Mouse (Mus musculus) embryonic facial prominence, embryonic 11.5 days (tissue): ENCODE data around the gene Pithd1. TPM values are rescaled to one million over a fixed set of nuclear protein-coding genes. Genes with fewer than 3 reads are reported as not detected.
"Not testable (repeated sequence)": the region's sequence is repeated elsewhere in the genome, so short reads cannot be mapped to it uniquely, and the experiment has no call there.

Experiments
- ATAC-seq: fragments of 200-750 bp; cut with Nextera tagmentation; replicated peaks from 2 replicates; pipeline ENCODE4 v1.8.0; 2017; ENCODE audit warnings: low read depth; ENCODE audit not compliant: insufficient number of reproducible peaks, low FRiP score, low TSS enrichment
- DNase-seq: peaks from one replicate; pipeline ENCODE4 v3.0.0-alpha.2; 2015; ENCODE audit warnings: low spot score
- H3K27ac ChIP-seq: fragments of 300-500 bp; sonication (generic); replicated peaks from 2 replicates; pipeline ENCODE4 v1.5.1; 2014; ENCODE audit warnings: mild to moderate bottlenecking, low read depth, low read length, control low read depth
- H3K27me3 ChIP-seq: fragments of 300-500 bp; sonication (generic); 2 replicates; pipeline ENCODE4 v1.6.1; 2014; ENCODE audit warnings: mild to moderate bottlenecking, low read length, moderate library complexity, mixed read lengths; ENCODE audit not compliant: control insufficient read depth, insufficient read depth
- H3K36me3 ChIP-seq: fragments of 300-500 bp; sonication (generic); replicated peaks from 2 replicates; pipeline ENCODE4 v1.6.1; 2014; ENCODE audit warnings: low read depth, mild to moderate bottlenecking, low read length, moderate library complexity, mixed read lengths; ENCODE audit not compliant: control insufficient read depth, insufficient read depth
- H3K4me1 ChIP-seq: fragments of 300-500 bp; sonication (generic); 2 replicates; pipeline ENCODE4 v1.6.1; 2014; ENCODE audit warnings: low read length, mixed read lengths; ENCODE audit not compliant: control insufficient read depth, insufficient read depth
- H3K4me2 ChIP-seq: fragments of 300-500 bp; sonication (generic); 2 replicates; pipeline ENCODE4 v1.6.1; 2014; ENCODE audit warnings: low read depth, mild to moderate bottlenecking, control low read depth, low read length, moderate library complexity
- H3K4me3 ChIP-seq: fragments of 300-500 bp; sonication (generic); 2 replicates; pipeline ENCODE4 v1.5.1; 2014; ENCODE audit warnings: low read depth, low read length, control low read depth
- H3K9ac ChIP-seq: fragments of 300-500 bp; sonication (generic); replicated peaks from 2 replicates; pipeline ENCODE4 v1.6.1; 2014; ENCODE audit warnings: mild to moderate bottlenecking, control low read depth, low read length
- H3K9me3 ChIP-seq: fragments of 300-500 bp; sonication (generic); replicated peaks from 2 replicates; pipeline ENCODE4 v1.6.1; 2016; ENCODE audit warnings: mild to moderate bottlenecking, low read length, inconsistent platforms, mixed read lengths; ENCODE audit not compliant: control insufficient read depth
- WGBS: fragments of 180-500 bp; shearing (Covaris S2); extraction: QIAGEN DNeasy Blood & Tissue Kit; methylation state at CpG from one replicate; pipeline ENCODE4 v1.1.7; 2014; 5-methylcytosine and 5-hydroxymethylcytosine counted together
- polyA plus RNA-seq: library from polyadenylated mRNA; unstranded; fragments of >200 nt; fragmentation: Nextera tagmentation; extraction: Ambion mirVana; gene quantifications from 2 replicates; pipeline ENCODE4 v1.2.1, GENCODE M21; 2014

Gene Pithd1
- polyA plus RNA-seq, 1 experiment from 2014 or later: 67.9 TPM

DNA sequence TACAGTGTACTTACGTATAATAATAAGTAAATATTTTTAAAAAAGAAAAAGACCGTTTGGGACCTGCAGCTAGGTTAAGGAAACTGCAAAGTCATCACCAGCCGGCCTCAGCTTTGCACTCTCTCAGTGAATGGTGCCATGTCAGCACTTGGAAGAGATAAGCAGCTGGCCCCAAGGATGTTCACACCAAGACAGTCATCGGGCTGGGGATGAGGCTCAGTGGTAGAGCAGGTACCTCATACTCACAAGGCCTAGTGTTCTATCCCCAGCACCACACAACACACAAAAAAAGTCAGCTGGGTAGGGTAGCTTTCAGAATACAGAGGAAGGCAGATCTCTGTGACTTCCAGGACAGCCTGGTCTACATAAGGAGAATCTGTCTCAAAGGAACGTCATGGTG is 1.9 kb downstream of the Pithd1 start:
- Histone ChIP-seq H3K36me3 (peaks cover 5% of the 10 kb centered on the region), H3K9ac (no peak overlapping the region), H3K27ac (no peak overlapping the region), H3K9me3 (no peaks in the 10 kb centered on the region), H3K4me2 (no peak overlapping the region), H3K4me1 (no peaks in the 10 kb centered on the region; the same call in 1 of the 2 replicates), H3K27me3 (no peaks in the 10 kb centered on the region), H3K4me3 (no peak overlapping the region)
- DNase-seq (no peak), ATAC-seq (no peak)
- 89% methylated on average over 5 of the region's 5 CpGs for WGBS

DNA sequence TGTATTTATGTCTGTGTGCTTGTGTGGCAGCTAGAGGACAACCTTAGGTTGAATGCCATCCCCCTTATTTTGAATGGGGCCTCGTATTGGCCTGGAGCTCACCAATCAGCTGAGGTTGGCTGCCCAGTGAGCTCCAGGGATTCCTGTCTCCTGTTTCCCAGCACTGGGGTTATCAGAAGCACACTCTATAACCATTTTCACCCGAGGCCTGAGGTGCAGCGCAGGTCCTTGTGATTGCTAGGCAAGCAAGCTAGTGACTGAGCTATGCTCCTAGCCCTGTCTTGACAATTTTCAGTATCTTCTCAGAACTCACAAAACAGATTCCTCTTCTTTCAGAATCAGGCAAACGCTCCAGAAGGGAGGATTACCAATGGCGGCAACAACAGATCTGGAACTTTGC is 2.5 kb downstream of the Pithd1 start:
- Histone ChIP-seq H3K9me3 (no peaks in the 10 kb centered on the region), H3K27me3 (no peaks in the 10 kb centered on the region), H3K4me2 (no peak overlapping the region), H3K9ac (no peak overlapping the region), H3K27ac (no peak overlapping the region), H3K4me1 (no peaks in the 10 kb centered on the region; the same call in 1 of the 2 replicates), H3K4me3 (no peak overlapping the region), H3K36me3 (peaks cover 5% of the 10 kb centered on the region)
- no peak for DNase-seq
- no peak for ATAC-seq
- 86% methylated on average over 5 of the region's 5 CpGs for WGBS

- no peak for ATAC-seq
- WGBS: 75% methylated on average over 7 of the region's 7 CpGs
Observed at GRCm38 (mm10) chr4:135981524-135982063, 5.5 kb downstream of the Pithd1 start.

GRCm38 (mm10) chr4:135980223-135980622 is 6.8 kb downstream of the Pithd1 start:
- not testable (repeated sequence) for H3K9ac ChIP-seq, H3K4me1 ChIP-seq, H3K27me3 ChIP-seq, H3K36me3 ChIP-seq, H3K9me3 ChIP-seq, H3K4me2 ChIP-seq, DNase-seq, ATAC-seq, H3K27ac ChIP-seq, H3K4me3 ChIP-seq
- WGBS: 94% methylated on average over 5 of the region's 5 CpGs

More at GRCm38 (mm10) chr4:135981524-135982063, 5.5 kb downstream of the Pithd1 start:
- Histone ChIP-seq H3K9me3 (no peaks in the 10 kb centered on the region), H3K36me3 (peaks cover 10% of the 10 kb centered on the region), H3K4me1 (no peaks in the 10 kb centered on the region; the same call in 1 of the 2 replicates), H3K4me2 (no peak overlapping the region), H3K9ac (no peak overlapping the region), H3K27ac (no peak overlapping the region), H3K4me3 (no peak overlapping the region), H3K27me3 (no peaks in the 10 kb centered on the region)
- DNase-seq: peak; percentile 21

DNA sequence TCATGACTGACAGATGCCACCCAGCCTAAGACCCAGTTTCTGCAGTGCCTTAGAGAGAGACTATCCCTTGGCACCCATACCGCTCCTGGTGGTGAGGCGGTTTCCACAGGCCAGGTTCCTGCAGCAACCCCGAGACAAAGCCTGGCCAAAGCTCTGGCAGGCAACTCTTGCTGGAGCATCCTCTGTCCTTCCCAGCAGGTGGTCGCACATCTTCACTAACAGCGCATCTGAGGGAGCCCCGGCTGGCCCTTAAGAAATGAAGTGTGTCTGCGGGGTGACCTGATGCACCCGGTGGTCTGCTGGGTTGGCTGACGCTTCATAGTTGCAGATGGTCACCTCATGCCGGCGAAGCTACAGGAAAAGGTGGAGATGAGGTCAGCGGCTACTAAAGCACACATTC is 10.9 kb downstream of the Pithd1 start:
- no peak overlapping the region for H3K27ac ChIP-seq
- no peak for ATAC-seq
- H3K4me1 ChIP-seq: no peaks in the 10 kb centered on the region; the same call in 1 of the 2 replicates
- 92% methylated on average over 12 of the region's 12 CpGs for WGBS
- H3K9me3 ChIP-seq: no peaks in the 10 kb centered on the region
- H3K27me3 ChIP-seq: no peaks in the 10 kb centered on the region
- peaks cover 5% of the 10 kb centered on the region for H3K36me3 ChIP-seq
- no peak overlapping the region for H3K4me2 ChIP-seq
- no peak overlapping the region for H3K9ac ChIP-seq
- no peak overlapping the region for H3K4me3 ChIP-seq
- no peak for DNase-seq

- 77% methylated on average over 13 of the region's 13 CpGs for WGBS
- peaks cover 14% of the 10 kb centered on the region for H3K36me3 ChIP-seq
Observed at GRCm38 (mm10) chr4:135972911-135973811, 13.9 kb downstream of the Pithd1 start.

DNA sequence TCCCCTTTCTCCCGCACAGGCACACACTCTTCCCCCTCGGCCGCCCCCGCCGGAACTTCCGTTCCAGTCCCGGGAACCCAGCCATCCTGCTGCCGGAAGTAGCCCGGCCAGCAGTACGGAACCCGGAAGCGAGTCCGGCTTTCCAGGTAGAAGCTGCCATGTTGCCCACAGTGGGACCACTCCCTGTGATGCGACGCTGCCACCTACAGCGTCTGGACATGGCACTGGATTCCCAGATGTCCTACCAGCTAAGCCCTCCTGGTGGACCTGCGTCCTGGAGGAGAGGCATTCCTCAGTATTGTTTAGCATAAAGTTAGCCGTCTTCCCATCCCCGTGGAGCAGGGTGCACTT is 14.5 kb downstream of the Pithd1 start, which contains the start of gene Lypla2:
Gene Lypla2, minus strand, starts transcription at position 71 of the 351 bp plus-strand sequence.
- Histone ChIP-seq H3K27me3 (no peaks in the 10 kb centered on the region), H3K36me3 (peaks cover 17% of the 10 kb centered on the region), H3K4me1 (no peaks in the 10 kb centered on the region; the same call in 1 of the 2 replicates), H3K27ac (no peak within 1 kb of the TSS), H3K9me3 (no peaks in the 10 kb centered on the region), H3K9ac (peak within 1 kb of the TSS; percentile 81), H3K4me2 (peak within 1 kb of the TSS; percentile 87), H3K4me3 (peak within 1 kb of the TSS; percentile 93)
- DNase-seq (peak; percentile 89), ATAC-seq (peak; percentile 68)
- under 1% methylated on average over 19 of the region's 19 CpGs for WGBS

More at GRCm38 (mm10) chr4:135972911-135973811, 13.9 kb downstream of the Pithd1 start:
- peak overlapping the region; percentile 87 for H3K4me2 ChIP-seq
- no peak for DNase-seq
- no peaks in the 10 kb centered on the region; the same call in 1 of the 2 replicates for H3K4me1 ChIP-seq
- H3K4me3 ChIP-seq: peak overlapping the region; percentile 93
- ATAC-seq: no peak
- no peaks in the 10 kb centered on the region for H3K27me3 ChIP-seq
- H3K9ac ChIP-seq: peak overlapping the region; percentile 81
- H3K27ac ChIP-seq: no peak overlapping the region
- no peaks in the 10 kb centered on the region for H3K9me3 ChIP-seq
